Mouse (Mus musculus) liver, embryonic 14.5 days (tissue): ENCODE results near the gene Adamts17. TPM values are rescaled to one million over a fixed set of nuclear protein-coding genes. Genes with fewer than 3 reads are reported as not detected.

Experiments used
- ATAC-seq: fragments of 200-750 bp; cut with Nextera tagmentation; 2 replicates; pipeline ENCODE4 v1.8.0; 2017; ENCODE audit warnings: moderate number of reproducible peaks, mild to moderate bottlenecking, moderate library complexity; ENCODE audit not compliant: insufficient read depth
- DNase-seq, 3 experiments: peaks; one replicate each; pipeline ENCODE4 v3.0.0-alpha.2; 2012 to 2013; ENCODE audit warnings: low read depth in 3 of 3, low spot score in 3 of 3
- H3K27ac ChIP-seq: fragments of 300-500 bp; sonication (generic); 2 replicates; pipeline ENCODE4 v1.5.1; 2014; ENCODE audit warnings: moderate library complexity, mild to moderate bottlenecking, control low read depth, inconsistent platforms
- H3K27me3 ChIP-seq: fragments of 300-500 bp; sonication (generic); 2 replicates; pipeline ENCODE4 v1.6.1; 2014; ENCODE audit warnings: mild to moderate bottlenecking, low read length, moderate library complexity; ENCODE audit not compliant: control insufficient read depth, insufficient read depth
- H3K36me3 ChIP-seq: fragments of 300-500 bp; sonication (generic); replicated peaks from 2 replicates; pipeline ENCODE4 v1.6.1; 2014; ENCODE audit warnings: low read depth; ENCODE audit not compliant: control insufficient read depth, insufficient read depth
- H3K4me1 ChIP-seq, 2 experiments: fragments of 200-500 bp in 1 of 2; fragments of 300-500 bp in 1 of 2; sonication (generic) in 1 of 2; replicated peaks; 2 replicates each; pipeline ENCODE4 v1.6.1; 2012 to 2014; ENCODE audit warnings: antibody characterized with exemption in 1 of 2, inconsistent platforms in 1 of 2, low read length in 1 of 2; ENCODE audit not compliant: control insufficient read depth in 2 of 2, insufficient read depth in 2 of 2
- H3K4me2 ChIP-seq: fragments of 300-500 bp; sonication (generic); 2 replicates; pipeline ENCODE4 v1.6.1; 2014; ENCODE audit warnings: low read depth, mild to moderate bottlenecking, control low read depth, moderate library complexity
- H3K4me3 ChIP-seq, 2 experiments: fragments of 200-500 bp in 1 of 2; fragments of 300-500 bp in 1 of 2; sonication (generic) in 1 of 2; 2 replicates each; pipeline ENCODE4 v1.5.1; 2012 to 2014; ENCODE audit warnings: low read depth in 2 of 2, low read length in 2 of 2, mild to moderate bottlenecking in 2 of 2, control low read depth in 1 of 2, inconsistent platforms in 1 of 2, moderate library complexity in 1 of 2; ENCODE audit not compliant: insufficient read depth in 1 of 2
- H3K9ac ChIP-seq: fragments of 300-500 bp; sonication (generic); replicated peaks from 2 replicates; pipeline ENCODE4 v1.6.1; 2014; ENCODE audit warnings: mild to moderate bottlenecking, control low read depth, moderate library complexity
- H3K9me3 ChIP-seq: fragments of 300-500 bp; sonication (generic); 2 replicates; pipeline ENCODE4 v1.6.1; 2016; ENCODE audit warnings: low read length, mixed read lengths; ENCODE audit not compliant: control insufficient read depth
- CTCF ChIP-seq: IDR thresholded peaks from 2 replicates; pipeline ENCODE4 v1.5.1; 2016; ENCODE audit warnings: antibody characterized with exemption, low read depth, control low read depth
- EP300 ChIP-seq: IDR thresholded peaks from 2 replicates; pipeline ENCODE4 v1.6.1; 2016; ENCODE audit warnings: antibody characterized with exemption, low read depth
- whole genome bisulfite sequencing: fragments of 180-500 bp; shearing (Covaris S2); extraction: QIAGEN DNeasy Blood & Tissue Kit; methylation state at CpG from one replicate; pipeline ENCODE4 v1.1.7; 2014; ENCODE audit not compliant: insufficient replicate concordance; 5-methylcytosine and 5-hydroxymethylcytosine counted together
- polyA plus RNA-seq, 2 experiments: library from polyadenylated mRNA; depleted of rRNA in 1 of 2; stranded (reverse) in 1 of 2; unstranded in 1 of 2; fragments of >200 nt; fragmentation: Nextera tagmentation in 1 of 2; extraction: Ambion mirVana in 1 of 2; gene quantifications; 2 replicates each; pipeline versions ENCODE4 v1.2.1 to v1.2.3; 2012 to 2014

Adamts17 gene
- polyA plus RNA-seq, 2 experiments, result 0.15 TPM; not detected in 1

DNA sequence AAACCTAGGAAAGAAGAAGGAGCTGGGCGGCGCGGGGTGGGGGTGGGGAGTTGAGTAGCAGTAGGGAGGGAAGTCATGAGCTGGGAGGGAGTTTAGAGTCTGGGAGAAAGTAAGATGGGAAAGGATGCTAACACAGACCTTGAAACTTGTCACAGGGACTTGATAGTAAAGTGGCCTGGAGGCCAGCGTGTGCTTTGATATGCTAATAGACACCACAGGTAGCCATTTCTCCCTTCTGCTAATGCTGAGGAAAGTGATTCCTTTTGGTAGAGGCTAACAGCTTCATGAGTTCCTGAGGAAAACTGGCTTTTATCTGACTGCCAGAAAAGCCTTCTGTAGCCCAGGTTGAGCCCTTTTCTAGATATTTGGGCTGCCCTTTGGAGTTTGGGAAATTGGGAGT lies 344.3 kb downstream of the Adamts17 start:
- ATAC-seq (no peak), DNase-seq (no peak)
- Histone ChIP-seq H3K9ac (no peak overlapping the region), H3K9me3 (no peaks in the 10 kb centered on the region), H3K27me3 (no peaks in the 10 kb centered on the region), H3K36me3 (no peaks in the 10 kb centered on the region), H3K4me2 (no peak overlapping the region), H3K4me1 (no peaks in the 10 kb centered on the region), H3K4me3 (no peak overlapping the region), H3K27ac (no peak overlapping the region)
- 34% methylated on average over 4 of the region's 4 CpGs for WGBS
- TF ChIP-seq CTCF (no peak), EP300 (no peak)

DNA sequence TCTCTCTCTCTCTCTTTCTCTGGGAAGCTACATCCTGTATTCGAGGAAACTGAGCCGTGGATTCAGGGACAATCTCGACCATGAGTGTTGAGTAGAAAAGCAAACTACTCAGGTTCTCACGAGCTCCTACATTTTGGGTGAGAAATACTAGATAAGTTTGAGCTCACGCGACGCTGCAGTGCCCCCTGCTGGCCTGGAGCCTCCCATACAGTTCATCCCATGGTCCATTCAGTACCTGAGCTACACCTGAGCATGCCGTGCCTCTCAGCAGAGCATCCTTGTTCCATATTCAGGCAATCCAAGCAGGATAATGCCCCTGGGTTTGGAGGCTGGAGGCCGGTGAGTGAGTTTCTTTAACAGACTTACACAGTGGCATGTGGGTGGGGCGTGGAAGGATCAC lies 359.9 kb downstream of the Adamts17 start:
- TF ChIP-seq EP300, result no peak
- TF ChIP-seq CTCF, result peak; percentile 89
- Histone ChIP-seq H3K9ac (no peak overlapping the region), H3K9me3 (no peaks in the 10 kb centered on the region), H3K27ac (no peak overlapping the region), H3K4me3 (no peak overlapping the region), H3K4me2 (no peak overlapping the region), H3K36me3 (no peaks in the 10 kb centered on the region), H3K27me3 (no peaks in the 10 kb centered on the region), H3K4me1 (no peaks in the 10 kb centered on the region)
- 11% methylated on average over 10 of the region's 10 CpGs for WGBS
- ATAC-seq (no peak), DNase-seq (no peak)

Other genes with a start within 250 kb of the Adamts17 start
- gene Asb7, start 150.1 kb upstream of the Adamts17 start, polyA plus RNA-seq (2012; rRNA removed), result 1.3 and 1.8 TPM in 2 replicates
- 2.9 and 3.2 TPM in 2 replicates for gene Asb7, start 150.1 kb upstream of the Adamts17 start, polyA plus RNA-seq (2014; fragmentation: Nextera tagmentation; extraction: Ambion mirVana)
- 2.2 and 3.3 TPM in 2 replicates for gene Lins1, start 149.8 kb upstream of the Adamts17 start, polyA plus RNA-seq (2012; rRNA removed)
- 4.3 and 5.3 TPM in 2 replicates for gene Lins1, start 149.8 kb upstream of the Adamts17 start, polyA plus RNA-seq (2014; fragmentation: Nextera tagmentation; extraction: Ambion mirVana)
- gene Cers3, start 96.2 kb upstream of the Adamts17 start, polyA plus RNA-seq (2012; rRNA removed), result 0.02 and 0.04 TPM in 2 replicates
- not detected in 2 replicates for gene Cers3, start 96.2 kb upstream of the Adamts17 start, polyA plus RNA-seq (2014; fragmentation: Nextera tagmentation; extraction: Ambion mirVana)